Mouse (Mus musculus) spleen, postnatal 4 days (tissue): ENCODE measurements around the gene Jund.

ENCODE experiments used
- DNase-seq, 2 experiments: peaks; one replicate each; pipeline ENCODE4 v3.0.0; 2022; ENCODE audit warnings: low spot score in 2 of 2

Gene Jund

DNA sequence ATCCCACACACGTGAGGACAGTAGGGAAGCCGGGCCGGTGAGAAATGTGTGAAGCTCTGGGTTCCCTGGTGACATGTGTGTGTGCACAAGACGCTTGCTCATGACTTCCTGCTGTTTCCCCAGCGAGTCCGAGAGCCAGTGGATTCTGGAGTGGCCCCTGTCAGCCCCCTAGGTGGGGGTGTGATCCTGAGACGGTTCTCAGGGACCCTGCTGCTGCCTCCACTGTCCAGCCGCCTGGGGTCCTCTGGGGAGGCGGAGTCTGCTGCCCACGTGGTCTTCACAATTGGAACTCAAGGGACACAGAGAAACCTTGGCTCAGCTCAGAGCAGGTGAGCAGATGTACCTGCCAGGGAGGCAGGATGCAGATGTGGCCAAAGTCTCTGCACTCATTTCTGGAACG, 28.0 kb downstream of the Jund start:
- no peak for DNase-seq

- DNase-seq: peak; percentile 58 to 79
Measured at GRCm38 (mm10) chr8:70729808-70730475, 31.2 kb downstream of the Jund start.

DNA sequence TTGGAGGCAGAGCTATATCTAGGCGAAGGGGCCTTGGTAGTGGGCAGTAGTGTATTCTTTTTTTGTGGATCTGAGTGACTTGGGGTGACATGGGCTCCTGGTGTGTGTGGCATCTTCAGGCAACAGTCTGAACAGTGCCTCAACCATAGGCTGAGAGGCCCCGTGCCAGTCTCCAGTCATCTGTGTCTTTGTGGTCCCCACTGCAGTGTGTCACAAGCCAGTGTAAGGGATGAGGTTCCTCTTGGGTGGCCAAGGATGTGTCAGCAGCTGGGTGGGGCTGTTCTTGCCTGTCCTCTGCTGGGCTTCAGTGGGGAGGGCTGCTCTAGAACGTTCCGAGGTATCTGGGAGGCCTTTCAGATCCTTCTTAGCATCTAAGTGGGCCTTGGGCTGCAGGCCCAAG, 32.2 kb downstream of the Jund start:
- DNase-seq: peak; percentile 48 to 69

- DNase-seq: no peak
Measured at GRCm38 (mm10) chr8:70737705-70738104, 39.0 kb downstream of the Jund start.

GRCm38 (mm10) chr8:70738211-70738610, 39.5 kb downstream of the Jund start:
- no peak for DNase-seq

GRCm38 (mm10) chr8:70741661-70742060, 42.9 kb downstream of the Jund start:
- DNase-seq: no peak

DNA sequence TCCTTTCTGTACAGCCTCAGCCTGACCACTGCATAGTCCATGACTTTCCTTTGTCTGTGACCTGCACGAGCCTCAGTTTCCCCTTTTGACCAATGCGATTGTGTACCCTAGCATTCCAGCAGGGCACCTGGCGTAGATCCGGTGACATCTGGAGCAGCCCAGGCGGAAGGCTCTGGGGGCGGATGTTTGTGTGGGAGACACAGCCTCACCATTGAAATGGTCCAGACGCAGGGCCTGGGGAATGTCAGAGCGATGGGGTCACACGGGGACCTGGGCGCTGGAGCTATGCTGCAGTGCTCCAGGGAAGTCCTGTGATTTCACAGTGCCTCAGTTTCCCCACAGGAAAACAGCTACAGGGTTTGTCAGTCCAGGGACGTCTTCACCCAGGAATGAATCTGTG, 43.4 kb downstream of the Jund start:
- no peak for DNase-seq

- DNase-seq: no peak
Measured at GRCm38 (mm10) chr8:70742981-70743655, 44.4 kb downstream of the Jund start.

DNA sequence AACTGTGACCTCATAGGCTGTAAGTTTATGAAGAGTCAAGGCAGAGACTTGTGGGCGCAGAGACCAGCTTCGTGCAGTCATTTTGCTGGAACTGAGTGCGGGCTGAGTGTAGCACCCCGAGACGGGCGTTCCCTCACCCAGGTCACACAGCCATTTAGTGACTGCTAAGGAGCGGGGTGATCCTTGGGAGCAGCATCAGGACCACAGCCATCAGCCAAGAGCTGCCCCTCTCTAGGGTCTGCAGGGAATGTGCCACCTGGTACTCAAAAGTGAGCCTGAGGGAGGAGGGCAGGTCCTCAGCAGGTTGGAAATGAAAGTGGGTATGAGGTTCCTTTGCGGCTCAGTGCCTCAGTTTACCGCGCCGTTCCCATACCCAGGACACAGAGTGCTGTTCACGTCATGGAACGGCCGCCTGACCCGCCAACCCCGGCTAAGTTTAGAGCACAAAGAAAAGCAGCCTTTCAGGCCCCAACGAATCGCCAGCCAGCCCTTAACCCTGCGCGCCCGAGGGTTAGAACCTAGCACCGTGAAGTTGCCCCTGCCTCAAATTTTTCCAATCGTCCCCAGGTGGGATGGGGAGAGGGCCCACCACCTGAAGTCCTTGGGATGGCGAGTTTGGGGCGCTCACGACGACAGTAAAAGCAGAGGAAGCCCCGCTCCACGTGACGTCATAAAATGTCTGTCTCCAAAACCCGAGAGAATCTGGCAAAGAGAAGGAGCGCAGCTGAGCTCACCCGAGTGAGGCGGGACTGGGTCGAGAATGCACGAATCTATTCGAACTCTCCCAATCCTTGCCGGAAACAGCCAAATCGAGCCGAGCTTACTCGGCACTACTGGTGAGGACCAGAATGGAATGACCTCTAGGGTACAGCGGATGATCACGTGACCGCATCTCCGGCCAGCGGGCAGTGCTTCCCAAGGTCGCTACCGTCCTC, 45.2 kb downstream of the Jund start:
- no peak for DNase-seq

DNA sequence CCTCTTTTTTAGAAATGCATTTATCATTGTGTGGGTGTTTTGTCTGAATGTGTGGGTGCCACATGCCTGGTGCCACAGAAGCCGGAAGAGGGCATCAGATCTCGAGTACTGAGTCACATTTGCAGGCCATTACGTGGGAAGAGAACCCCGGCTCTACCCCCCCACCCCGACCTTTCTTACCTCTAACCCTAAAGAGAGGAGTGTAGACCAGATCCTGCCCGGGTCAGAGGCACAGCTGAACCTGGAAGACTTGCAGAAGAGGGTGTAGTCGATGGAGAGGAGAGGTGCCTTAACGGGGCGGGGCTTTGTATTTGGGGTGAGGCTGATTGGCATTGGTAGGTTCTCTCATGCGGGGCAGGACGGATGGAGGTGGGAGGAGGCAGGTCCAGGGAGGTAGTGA, 46.1 kb downstream of the Jund start:
- DNase-seq: no peak

DNA sequence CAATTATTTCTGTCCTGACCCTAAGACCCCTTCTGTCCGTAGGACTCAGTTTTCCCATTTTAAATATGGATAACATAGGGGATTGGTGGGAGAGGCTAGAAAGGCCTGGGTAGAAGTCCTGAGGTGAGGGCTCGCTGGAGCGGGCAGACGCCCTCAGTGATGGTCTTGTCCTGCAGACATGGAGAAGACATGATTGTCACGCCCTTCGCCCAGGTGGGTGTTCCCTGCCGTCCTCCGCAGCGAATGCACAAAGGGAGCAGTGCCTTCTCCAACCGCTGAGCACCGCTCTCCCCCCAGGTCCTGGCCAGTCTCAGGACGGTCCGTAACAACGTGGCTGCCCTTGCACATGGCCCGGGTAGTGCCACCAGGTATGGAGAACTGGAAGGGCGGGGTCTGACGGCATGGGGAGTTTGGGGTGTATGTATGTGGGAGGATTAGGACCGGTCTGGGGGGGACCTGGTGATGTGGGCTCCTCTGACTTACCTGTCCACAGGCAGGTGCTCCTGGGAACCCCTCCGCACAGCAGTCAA, 47.0 kb downstream of the Jund start:
- no peak for DNase-seq

DNA sequence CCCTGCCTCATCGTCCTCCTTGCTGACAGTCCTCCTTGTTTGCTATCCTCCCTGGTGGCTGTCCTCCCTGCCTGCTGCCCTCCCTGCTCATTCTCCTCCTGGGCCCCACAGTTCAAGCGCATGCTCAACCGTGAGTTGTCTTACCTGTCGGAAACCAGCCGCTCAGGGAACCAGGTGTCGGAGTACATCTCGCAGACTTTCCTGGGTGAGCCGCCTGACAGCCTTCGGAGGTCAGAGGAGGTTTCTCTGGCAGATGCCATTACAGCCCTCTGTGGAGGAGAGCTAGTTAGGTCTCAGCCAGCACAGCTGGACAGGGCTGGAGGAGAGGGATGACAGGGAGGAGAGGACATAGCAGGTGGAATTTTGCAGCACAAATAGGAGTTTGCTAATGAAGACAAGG, 47.9 kb downstream of the Jund start:
- DNase-seq: no peak

DNA sequence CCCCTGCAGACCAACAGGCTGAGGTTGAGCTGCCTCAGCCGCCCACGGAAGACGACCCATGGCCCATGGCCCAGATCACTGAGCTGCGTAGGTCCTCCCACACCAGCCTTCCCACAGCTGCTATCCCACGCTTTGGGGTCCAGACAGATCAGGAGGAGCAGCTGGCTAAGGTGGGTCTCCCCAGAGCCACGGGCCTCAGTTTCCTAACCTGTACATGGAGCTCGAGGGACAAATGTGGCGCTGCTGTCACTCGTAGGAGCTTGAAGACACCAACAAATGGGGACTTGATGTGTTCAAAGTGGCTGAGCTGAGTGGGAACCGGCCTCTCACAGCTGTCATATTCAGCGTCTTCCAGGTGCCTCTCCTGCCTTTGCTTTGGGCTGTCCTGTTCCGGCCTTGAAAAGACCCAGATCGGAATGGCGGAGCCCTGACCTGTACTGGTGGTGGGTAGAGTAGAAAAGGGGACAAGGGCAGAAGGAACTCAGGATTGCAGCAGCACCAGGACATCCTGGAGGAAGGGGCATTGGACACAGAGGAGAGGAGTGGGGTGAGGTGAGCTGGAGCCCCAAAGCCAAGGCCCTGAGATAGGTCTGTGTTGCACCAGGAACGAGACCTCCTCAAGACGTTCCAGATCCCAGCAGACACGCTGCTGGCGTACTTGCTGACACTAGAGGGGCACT, 48.6 kb downstream of the Jund start:
- DNase-seq: no peak

DNA sequence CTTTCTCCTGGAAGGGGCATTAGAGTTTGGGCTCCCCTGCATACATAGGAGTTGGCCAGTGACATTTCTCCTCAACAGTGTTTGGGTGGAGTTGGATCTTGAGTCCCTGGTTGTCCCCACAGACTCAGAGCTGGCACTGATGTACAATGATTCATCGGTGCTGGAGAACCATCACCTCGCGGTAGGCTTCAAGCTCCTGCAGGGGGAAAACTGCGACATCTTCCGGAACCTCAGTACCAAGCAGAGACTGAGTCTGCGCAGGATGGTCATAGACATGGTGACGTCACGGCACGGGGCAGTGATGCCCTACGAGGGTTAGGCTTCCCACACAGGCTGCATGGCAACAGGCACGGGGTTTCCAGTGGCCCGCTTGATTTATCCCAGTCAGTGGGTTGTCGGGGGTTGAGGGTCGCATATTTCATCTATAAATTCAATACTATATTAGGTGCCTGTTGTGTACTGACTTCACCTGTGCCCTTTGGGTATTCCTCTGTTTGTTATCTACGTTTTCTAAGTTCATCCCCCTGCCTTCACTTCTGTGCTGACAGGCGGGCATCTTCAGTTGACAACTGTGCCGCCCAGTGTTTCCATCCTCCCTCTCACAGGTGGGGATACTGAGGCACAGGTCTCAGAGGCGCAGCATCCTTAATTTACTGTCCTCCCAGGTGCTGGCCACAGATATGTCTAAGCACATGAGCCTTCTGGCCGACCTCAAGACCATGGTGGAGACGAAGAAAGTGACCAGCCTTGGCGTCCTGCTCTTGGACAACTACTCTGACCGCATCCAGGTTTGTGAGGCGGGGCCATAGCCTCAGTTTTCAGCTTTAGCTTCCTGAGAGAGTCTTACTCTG, 49.7 kb downstream of the Jund start:
- DNase-seq: no peak

DNA sequence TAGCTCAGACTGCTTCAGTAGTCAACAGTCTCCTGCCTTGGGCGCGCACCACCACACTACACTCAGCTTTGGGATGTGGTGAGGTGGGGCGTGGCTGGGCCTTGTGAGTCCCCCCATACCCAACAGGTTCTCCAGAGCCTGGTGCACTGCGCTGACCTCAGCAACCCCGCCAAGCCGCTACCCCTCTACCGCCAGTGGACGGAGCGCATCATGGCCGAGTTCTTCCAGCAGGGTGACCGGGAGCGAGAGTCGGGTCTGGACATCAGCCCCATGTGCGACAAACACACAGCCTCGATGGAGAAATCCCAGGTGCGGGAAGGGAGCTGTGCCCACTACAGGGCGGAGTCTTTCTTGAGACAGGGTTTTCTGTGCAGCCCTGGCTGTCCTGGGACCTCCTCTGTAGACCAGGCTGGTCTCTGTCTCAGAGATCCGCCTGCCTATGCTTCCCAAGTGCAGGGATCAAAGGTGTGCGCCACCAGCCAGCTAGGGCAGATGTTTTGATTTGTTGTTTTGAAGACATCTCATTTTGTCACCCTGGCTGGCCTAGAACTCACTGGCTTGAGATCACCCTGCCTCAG, 50.4 kb downstream of the Jund start:
- DNase-seq: no peak
